ENCODE assay signal across 26 mouse cellular contexts in the genomic region with DNA sequence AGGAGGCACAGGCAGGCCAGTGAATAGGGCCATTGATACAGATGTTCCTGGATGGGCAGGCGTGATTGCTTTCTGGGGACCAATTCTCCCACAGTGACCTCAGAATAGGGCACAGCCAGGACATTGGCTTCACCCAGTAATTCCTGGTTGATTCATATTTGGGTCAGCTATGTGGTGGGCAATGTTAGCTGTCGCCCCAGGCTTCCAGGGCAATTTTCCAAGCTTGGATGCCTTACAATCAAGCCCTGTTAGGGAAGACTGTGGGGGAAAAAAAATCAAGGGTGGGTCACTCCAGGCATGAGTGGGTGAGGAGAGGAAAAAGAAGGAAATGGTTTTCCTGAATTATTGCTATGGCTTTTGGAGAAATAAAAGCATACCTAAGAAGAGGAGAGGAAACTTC.
DNase-seq lines count a peak whose midpoint lies in the region; ATAC-seq and TF ChIP-seq lines count a peak whose summit lies in the region.
"Had no signal": no experiment of that assay in that cellular context is flagged by ENCODE, and none has a peak within 500 bp of the region (broad histone marks: within the 10 kb centered on the region; RNA-seq: fewer than 3 reads in every experiment).

No protein-coding gene starts in this region.

- no peak overlapping the region for H3K4me2 ChIP-seq in embryonic facial prominence, embryonic 14.5 days (ENCODE audit: low read depth, low read length)
- no peak overlapping the region for H3K4me2 ChIP-seq in limb, embryonic 14.5 days (replicated peaks; ENCODE audit: low read depth, low read length, severe bottlenecking)
- H3K4me2 ChIP-seq in limb, embryonic 15.5 days, result no peak overlapping the region
- H3K4me2 ChIP-seq: forebrain, embryonic 12.5 days; forebrain, embryonic 15.5 days; heart, embryonic 13.5 days; hindbrain, embryonic 12.5 days; intestine, embryonic 15.5 days had no signal

- H3K4me3 ChIP-seq in embryonic facial prominence, embryonic 14.5 days (ENCODE audit: low read depth, low read length), result no peak overlapping the region
- H3K4me3 ChIP-seq in embryonic facial prominence, embryonic 10.5 days, result no peak overlapping the region
- no peak overlapping the region for H3K4me3 ChIP-seq in limb, embryonic 14.5 days (replicated peaks; ENCODE audit: low read length)
- no peak overlapping the region for H3K4me3 ChIP-seq in limb, embryonic 10.5 days
- no peak overlapping the region for H3K4me3 ChIP-seq in limb, embryonic 15.5 days
- H3K4me3 ChIP-seq: erythroblast, embryonic 14.5 days; forebrain, embryonic 12.5 days; forebrain, embryonic 15.5 days; heart, adult 2 months; heart, embryonic 10.5 days; heart, embryonic 13.5 days; hindbrain, embryonic 12.5 days; intestine, embryonic 15.5 days had no signal

- no peaks in the 10 kb centered on the region for H3K27me3 ChIP-seq in embryonic facial prominence, embryonic 14.5 days (replicated peaks; ENCODE audit: control insufficient read depth, insufficient read depth, low read length)
- no peaks in the 10 kb centered on the region for H3K27me3 ChIP-seq in embryonic facial prominence, embryonic 10.5 days (replicated peaks; ENCODE audit: low read depth, poor library complexity, severe bottlenecking)
- no peaks in the 10 kb centered on the region for H3K27me3 ChIP-seq in limb, embryonic 14.5 days (ENCODE audit: control insufficient read depth, insufficient read depth, low read length)
- H3K27me3 ChIP-seq in limb, embryonic 10.5 days (ENCODE audit: low read depth, poor library complexity, severe bottlenecking), result no peaks in the 10 kb centered on the region
- no peaks in the 10 kb centered on the region for H3K27me3 ChIP-seq in limb, embryonic 15.5 days
- H3K27me3 ChIP-seq: forebrain, embryonic 12.5 days; forebrain, embryonic 15.5 days; heart, embryonic 13.5 days; hindbrain, embryonic 12.5 days; intestine, embryonic 15.5 days; Patski had no signal

- H3K9me3 ChIP-seq in embryonic facial prominence, embryonic 14.5 days (ENCODE audit: control insufficient read depth, low read length), result no peaks in the 10 kb centered on the region
- H3K9me3 ChIP-seq in embryonic facial prominence, embryonic 10.5 days, result no peaks in the 10 kb centered on the region
- H3K9me3 ChIP-seq in limb, embryonic 14.5 days (ENCODE audit: control insufficient read depth, low read length), result no peaks in the 10 kb centered on the region
- H3K9me3 ChIP-seq in limb, embryonic 10.5 days (replicated peaks), result no peaks in the 10 kb centered on the region
- no peaks in the 10 kb centered on the region for H3K9me3 ChIP-seq in limb, embryonic 15.5 days
- H3K9me3 ChIP-seq: forebrain, embryonic 12.5 days; forebrain, embryonic 15.5 days; heart, embryonic 10.5 days; heart, embryonic 13.5 days; hindbrain, embryonic 12.5 days; intestine, embryonic 15.5 days had no signal

- WGBS in embryonic facial prominence, embryonic 14.5 days, result 76% methylated on average over 2 of the region's 2 CpGs
- 69% methylated on average over 2 of the region's 2 CpGs for WGBS in embryonic facial prominence, embryonic 10.5 days
- 75% methylated on average over 2 of the region's 2 CpGs for WGBS in limb, embryonic 14.5 days
- 95% methylated on average over 2 of the region's 2 CpGs for WGBS in limb, embryonic 10.5 days
- 72% methylated on average over 2 of the region's 2 CpGs for WGBS in limb, embryonic 15.5 days

- H3K9ac ChIP-seq in embryonic facial prominence, embryonic 14.5 days (ENCODE audit: low read depth, low read length), result no peak overlapping the region
- no peak overlapping the region for H3K9ac ChIP-seq in limb, embryonic 14.5 days (ENCODE audit: low read depth, low read length, severe bottlenecking)
- no peak overlapping the region for H3K9ac ChIP-seq in limb, embryonic 15.5 days
- H3K9ac ChIP-seq: forebrain, embryonic 12.5 days; forebrain, embryonic 15.5 days; heart, embryonic 13.5 days; hindbrain, embryonic 12.5 days; intestine, embryonic 15.5 days had no signal

- H3K36me3 ChIP-seq in embryonic facial prominence, embryonic 14.5 days (ENCODE audit: control insufficient read depth, insufficient read depth, low read length), result no peaks in the 10 kb centered on the region
- no peaks in the 10 kb centered on the region for H3K36me3 ChIP-seq in embryonic facial prominence, embryonic 10.5 days (replicated peaks)
- no peaks in the 10 kb centered on the region for H3K36me3 ChIP-seq in limb, embryonic 14.5 days (ENCODE audit: control insufficient read depth, insufficient read depth, low read length)
- no peaks in the 10 kb centered on the region for H3K36me3 ChIP-seq in limb, embryonic 10.5 days
- no peaks in the 10 kb centered on the region for H3K36me3 ChIP-seq in limb, embryonic 15.5 days
- H3K36me3 ChIP-seq: forebrain, embryonic 12.5 days; forebrain, embryonic 15.5 days; heart, embryonic 10.5 days; heart, embryonic 13.5 days; hindbrain, embryonic 12.5 days; intestine, embryonic 15.5 days had no signal

- no peak for TF ChIP-seq POLR2A in limb, embryonic 14.5 days (IDR thresholded peaks at IDR 0.05; ENCODE audit: borderline replicate concordance, extremely low read depth, insufficient read depth, insufficient read length)

- H3K4me1 ChIP-seq in embryonic facial prominence, embryonic 14.5 days (ENCODE audit: control insufficient read depth, insufficient read depth, low read length), result no peaks in the 10 kb centered on the region
- H3K4me1 ChIP-seq in embryonic facial prominence, embryonic 10.5 days, result no peaks in the 10 kb centered on the region
- no peaks in the 10 kb centered on the region for H3K4me1 ChIP-seq in limb, embryonic 14.5 days (ENCODE audit: control insufficient read depth, insufficient read depth, low read length)
- H3K4me1 ChIP-seq in limb, embryonic 10.5 days, result no peaks in the 10 kb centered on the region
- no peaks in the 10 kb centered on the region for H3K4me1 ChIP-seq in limb, embryonic 15.5 days
- H3K4me1 ChIP-seq: forebrain, embryonic 12.5 days; forebrain, embryonic 15.5 days; heart, embryonic 10.5 days; heart, embryonic 13.5 days; hindbrain, embryonic 12.5 days; intestine, embryonic 15.5 days had no signal

- no peak for ATAC-seq in embryonic facial prominence, embryonic 14.5 days (ENCODE audit: low read depth)
- peak; percentile 12; the same call in 1 of the 2 replicates for ATAC-seq in limb, embryonic 14.5 days (ENCODE audit: low FRiP score, low read depth)
- peak; percentile 55 for ATAC-seq in limb, embryonic 15.5 days (ENCODE audit: insufficient number of reproducible peaks, low FRiP score, low TSS enrichment, low read depth)
- ATAC-seq: CD4-positive, CD25-positive, alpha-beta regulatory T cell, adult 4 months; forebrain, embryonic 15.5 days; hindbrain, embryonic 16.5 days; intestine, embryonic 15.5 days; Patski had no signal

- DNase-seq in embryonic facial prominence, embryonic 14.5 days (ENCODE audit: low spot score), result peak; percentile 51
- DNase-seq in embryonic facial prominence, embryonic 10.5 days (ENCODE audit: low spot score), result no peak
- peak; percentile 13 for DNase-seq in limb, embryonic 14.5 days (ENCODE audit: low spot score)
- no peak for DNase-seq in limb, embryonic 10.5 days (ENCODE audit: low spot score)
- DNase-seq in Muller cell, postnatal 12 days (ENCODE audit: inconsistent ontology term), result peak; percentile 85
- DNase-seq in testis, postnatal 10 days (ENCODE audit: low spot score), result no peak
- DNase-seq: adrenal gland, postnatal 10 days; adrenal gland, postnatal 36 days; cerebellum, adult 9-11 months; cerebellum, postnatal 36 days; embryo, embryonic 11 days; gastrocnemius, postnatal 25 days; heart, adult 2 months; heart, postnatal 14 days; heart, postnatal 4 days had no signal

- no peak overlapping the region for H3K27ac ChIP-seq in embryonic facial prominence, embryonic 14.5 days (replicated peaks; ENCODE audit: low read depth, low read length)
- H3K27ac ChIP-seq in embryonic facial prominence, embryonic 10.5 days (replicated peaks), result no peak overlapping the region
- H3K27ac ChIP-seq in limb, embryonic 14.5 days (replicated peaks; ENCODE audit: low read depth, low read length), result no peak overlapping the region
- no peak overlapping the region for H3K27ac ChIP-seq in limb, embryonic 10.5 days
- H3K27ac ChIP-seq in limb, embryonic 15.5 days, result no peak overlapping the region
- H3K27ac ChIP-seq: forebrain, embryonic 12.5 days; forebrain, embryonic 15.5 days; heart, adult 2 months; heart, embryonic 10.5 days; heart, embryonic 13.5 days; hindbrain, embryonic 12.5 days; intestine, embryonic 15.5 days had no signal

Comparison
In these comparisons a context has a peak if more than half of its experiments do, and no peak if none do; other contexts are left out.
1. DNase-seq: peak in embryonic facial prominence, embryonic 14.5 days (single experiment), limb, embryonic 14.5 days (single experiment) and Muller cell, postnatal 12 days (single experiment); none in embryonic facial prominence, embryonic 10.5 days (single experiment), limb, embryonic 10.5 days (single experiment) and testis, postnatal 10 days (single experiment).